Mouse (Mus musculus) T-cell, adult 66 days (primary cell): ENCODE data around the gene Gm21964. TPM values are rescaled to one million over a fixed set of nuclear protein-coding genes. Genes with fewer than 3 reads are reported as not detected.

Source experiments
- total RNA-seq, 2 experiments: library from RNA; stranded (reverse); gene quantifications; 3 replicates in 1 of 2; 4 replicates in 1 of 2; pipeline ENCODE4 v1.2.4; 2023

Gm21964 gene
- total RNA-seq: not detected

DNA sequence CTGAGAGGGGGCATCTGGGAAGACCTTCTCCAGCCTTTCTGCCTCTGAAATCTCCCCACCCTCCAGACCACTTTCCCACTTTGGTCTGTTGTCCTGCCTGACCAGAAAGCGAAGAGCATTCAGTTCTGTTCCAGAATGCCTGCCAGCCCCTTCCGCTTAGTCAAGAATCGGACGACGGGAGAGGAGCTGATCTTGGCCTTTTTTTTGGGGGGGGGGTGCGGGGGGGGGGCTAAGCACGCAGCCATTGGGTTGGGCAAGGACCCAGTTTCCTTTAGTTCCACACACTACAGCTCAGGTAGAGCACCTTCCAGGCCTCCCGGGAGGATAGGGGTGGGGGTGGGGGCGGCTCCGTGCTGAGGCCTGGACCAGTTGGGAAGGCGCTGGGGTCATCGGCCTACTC, at the start of gene Gm21964:
Gene Gm21964, plus strand, starts transcription at position 301 of the 400 bp plus-strand sequence.

DNA sequence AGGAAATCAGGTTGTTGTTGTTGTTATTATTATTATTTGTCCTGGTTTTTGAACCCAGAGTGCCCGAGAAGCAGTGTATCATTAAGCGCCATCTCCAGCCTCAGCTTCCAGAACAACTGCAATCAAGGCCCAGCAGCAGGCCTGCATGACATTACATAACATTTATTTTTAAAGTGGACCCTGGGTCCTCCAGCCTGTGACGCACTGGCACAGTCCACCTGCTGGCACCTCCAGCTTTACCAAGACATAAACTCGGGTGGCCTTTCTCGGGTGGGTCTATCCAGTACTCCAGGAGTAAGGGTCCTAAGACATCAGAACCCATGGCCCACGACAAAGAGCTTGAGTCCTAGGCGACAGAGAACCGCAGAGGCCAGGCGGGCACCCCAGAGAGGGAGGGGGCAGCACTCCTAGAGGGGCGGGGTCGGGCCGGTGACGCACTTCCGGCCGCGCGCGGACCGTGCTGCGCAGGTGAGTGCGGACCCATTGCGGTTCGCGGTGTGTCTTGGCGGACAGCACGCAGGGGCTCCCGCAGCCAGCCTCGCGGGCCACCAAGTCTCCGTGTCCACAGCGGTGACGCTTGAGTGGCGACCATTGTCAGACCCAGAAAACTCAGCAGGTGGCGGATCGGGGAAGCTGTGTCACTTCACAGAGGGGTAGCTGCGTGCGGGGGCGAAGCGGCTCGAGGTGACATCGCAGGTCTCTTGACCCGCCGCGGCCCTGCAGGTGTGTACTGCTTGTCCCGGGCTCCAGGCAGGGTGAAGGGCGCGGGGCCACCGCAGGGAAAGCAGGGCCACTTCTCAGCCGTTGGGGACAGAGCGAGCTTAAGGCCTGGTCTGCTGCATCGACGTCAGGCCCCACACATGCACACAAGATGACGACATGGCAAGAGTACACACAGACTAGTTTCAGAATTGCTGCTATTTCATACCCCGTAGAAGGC, 21.5 kb upstream of the Gm21964 start, which contains the start of gene Zfp612:
Gene Zfp612, plus strand, starts transcription at position 465 of the 940 bp plus-strand sequence.

GRCm38 (mm10) chr8:110102653-110103052, 1.6 kb downstream of the Gm21964 start, which contains the start of gene Gm17720:
TSS of gene Gm17720 (minus strand) at chr8:110102753.

Other genes starting within 250 kb of the Gm21964 start
- 1 to 10 TPM; 5.7 to 8.4 TPM for gene Phlpp2, start 232.7 kb upstream of the Gm21964 start, total RNA-seq
- gene Marveld3, start 139.0 kb upstream of the Gm21964 start, total RNA-seq: not detected
- gene Tat, start 110.8 kb upstream of the Gm21964 start, total RNA-seq: not detected
- not detected for gene Chst4, start 61.5 kb upstream of the Gm21964 start, total RNA-seq
- 1 to 10 TPM; 2.8 to 4.6 TPM for gene Zfp612, start 21.5 kb upstream of the Gm21964 start, total RNA-seq
- not detected for gene Gm17720, start 1.5 kb downstream of the Gm21964 start, total RNA-seq
- gene Calb2, start 67.0 kb downstream of the Gm21964 start, total RNA-seq: not detected
- 1 to 10 TPM; 6.3 to 8.2 TPM for gene Cmtr2, start 114.5 kb downstream of the Gm21964 start, total RNA-seq
- gene Hydin, start 165.8 kb downstream of the Gm21964 start, total RNA-seq: not detected